Mouse (Mus musculus) G1E (cell line): ENCODE measurements around the gene Borcs6.

Experiments
- CTCF ChIP-seq: IDR thresholded peaks from 2 replicates; pipeline ENCODE4 v1.5.1; 2012; ENCODE audit warnings: low read depth, low read length, inconsistent platforms, mixed read lengths
- GATA1 ChIP-seq: IDR thresholded peaks from 2 replicates; pipeline ENCODE4 v1.6.1; 2012; ENCODE audit warnings: borderline replicate concordance, low read length, inconsistent platforms, mixed read lengths
- TAL1 ChIP-seq: conservative IDR thresholded peaks from 2 replicates; pipeline ENCODE4 v1.6.1; 2012; ENCODE audit warnings: low read depth, low read length, inconsistent platforms, mixed read lengths

DNA sequence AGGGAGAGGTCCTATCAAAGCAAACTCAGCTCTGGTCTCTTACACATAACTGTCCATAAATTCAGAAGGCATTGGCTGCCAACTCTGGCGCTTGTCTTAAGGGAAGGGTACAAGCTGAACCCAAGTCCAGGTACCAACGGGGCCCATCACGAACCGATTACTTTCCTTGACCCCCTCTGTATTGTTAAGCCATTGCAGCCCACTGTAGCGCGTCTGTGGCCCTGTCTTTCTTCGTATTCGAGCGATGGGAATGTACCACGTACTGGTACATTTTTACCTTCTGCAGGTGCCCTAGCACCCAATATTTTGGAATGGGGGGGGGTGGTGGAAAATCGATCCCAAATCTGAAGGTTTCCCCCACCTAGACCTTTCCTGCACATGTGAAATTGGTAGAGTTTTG lies 12.7 kb downstream of the Borcs6 start:
- TF ChIP-seq GATA1 (no peak), TAL1 (no peak), CTCF (no peak)
